In genomic region chr13:75891868-75892267, GRCm38 (mm10) we compare ENCODE assay signal across 29 mouse cellular contexts. TPM values are rescaled to one million over a fixed set of nuclear protein-coding genes. Genes with fewer than 3 reads are reported as not detected.
DNase-seq lines count a peak whose midpoint lies in the region; ATAC-seq and TF ChIP-seq lines count a peak whose summit lies in the region.
"Had no signal": no experiment of that assay in that cellular context is flagged by ENCODE, and none has a peak within 500 bp of the region (broad histone marks: within the 10 kb centered on the region; RNA-seq: fewer than 3 reads in every experiment).

No protein-coding gene starts in this region.

- no peak for DNase-seq in frontal cortex, postnatal 25 days (ENCODE audit: low spot score in 2 of 2)
- no peak for DNase-seq in left cerebral cortex, adult 2 months (ENCODE audit: extremely low spot score in 1 of 2, low spot score in 2 of 2)
- DNase-seq in left cerebral cortex, adult 18-20 months (ENCODE audit: low spot score in 2 of 2), result no peak
- peak; percentile 20 for DNase-seq in 416B (ENCODE audit: low read depth)
- no peak for DNase-seq in heart, postnatal 25 days (ENCODE audit: low spot score)
- no peak for DNase-seq in kidney, adult 8-10 months
- DNase-seq: adrenal gland, postnatal 10 days; adrenal gland, postnatal 36 days; B cell, adult 2 months; cerebellum, adult 11 months; cerebellum, adult 2 months; cerebellum, adult 9-11 months; cerebellum, postnatal 25 days; embryo, embryonic 11 days; gastrocnemius, postnatal 36 days; heart, adult 2 months; heart, postnatal 14 days had no signal

- peak; percentile 96 for ATAC-seq in frontal cortex, adult (ENCODE audit: low TSS enrichment)
- peak; percentile 51 for ATAC-seq in megakaryocyte-erythroid progenitor cell, adult 5-6 weeks (replicated peaks; ENCODE audit: low FRiP score, low TSS enrichment, poor library complexity, severe bottlenecking)
- ATAC-seq: forebrain, embryonic 15.5 days; Patski had no signal

- intact Hi-C loops in left cerebral cortex, adult 2 months (cut with DNase I), result no loop called here
- intact Hi-C loops in heart, postnatal 25 days (cut with DNase I), result no loop called here

- peak overlapping the region; percentile 72 for H3K27ac ChIP-seq in left cerebral cortex, adult 2 months
- H3K27ac ChIP-seq: embryonic facial prominence, embryonic 10.5 days; embryonic facial prominence, embryonic 13.5 days; forebrain, embryonic 12.5 days; forebrain, embryonic 15.5 days; heart, adult 2 months; heart, embryonic 10.5 days; heart, embryonic 13.5 days; hindbrain, embryonic 12.5 days; hindbrain, embryonic 15.5 days had no signal

- no peak for TF ChIP-seq CTCF in left cerebral cortex, adult 2 months (IDR thresholded peaks at IDR 0.05)

- H3K4me3 ChIP-seq in left cerebral cortex, adult 2 months, result no peak overlapping the region
- H3K4me3 ChIP-seq: embryonic facial prominence, embryonic 10.5 days; embryonic facial prominence, embryonic 13.5 days; erythroblast, embryonic 14.5 days; forebrain, embryonic 12.5 days; forebrain, embryonic 15.5 days; heart, adult 2 months; heart, embryonic 10.5 days; heart, embryonic 13.5 days; hindbrain, embryonic 12.5 days; hindbrain, embryonic 15.5 days had no signal

RNA-seq across cellular contexts. Expression of gene Rhobtb3, which starts 51.9 kb away (rescaled TPM):
- 10 to 100 TPM; 13.6 to 15.3 TPM for total RNA-seq in left cerebral cortex, adult 2 months (2021)
- 10 to 100 TPM; 15.9 to 16.7 TPM for total RNA-seq in left cerebral cortex, adult 18-20 months (2021)
- 5.3 and 5.4 TPM in 2 replicates for total RNA-seq in megakaryocyte-erythroid progenitor cell, adult 5-6 weeks (2014; fragmentation: Nextera tagmentation)
- total RNA-seq in megakaryocyte-erythroid progenitor cell, adult 5-6 weeks (2017), result 4.3 and 16.0 TPM in 2 replicates
- total RNA-seq in heart, postnatal 25 days (2021), result 10 to 100 TPM; 14.5 to 16.3 TPM

RNA-seq across cellular contexts. Expression of gene Glrx, which starts 52.2 kb away (rescaled TPM):
- 10 to 100 TPM; 46.8 to 48.4 TPM for total RNA-seq in left cerebral cortex, adult 2 months (2021)
- total RNA-seq in left cerebral cortex, adult 18-20 months (2021), result 10 to 100 TPM; 48.1 to 55.5 TPM
- 30.8 and 54.1 TPM in 2 replicates for total RNA-seq in megakaryocyte-erythroid progenitor cell, adult 5-6 weeks (2014; fragmentation: Nextera tagmentation)
- total RNA-seq in megakaryocyte-erythroid progenitor cell, adult 5-6 weeks (2017), result 29.4 and 43.8 TPM in 2 replicates
- 10 to 100 TPM; 46.9 to 49.4 TPM for total RNA-seq in heart, postnatal 25 days (2021)
